Mouse (Mus musculus) forebrain, embryonic 13.5 days (tissue): Measurements from ENCODE around the gene Gchfr. TPM values are rescaled to one million over a fixed set of nuclear protein-coding genes. Genes with fewer than 3 reads are reported as not detected.
A peak's percentile ranks its signal among the peaks of the same experiment; 100 is the strongest.

Source experiments
- ATAC-seq: fragments of 200-750 bp; cut with Nextera tagmentation; 2 replicates; pipeline ENCODE4 v1.8.0; 2017
- H3K27ac ChIP-seq: fragments of 300-500 bp; sonication (generic); 2 replicates; pipeline ENCODE4 v1.5.1; 2015; ENCODE audit warnings: inconsistent platforms, mild to moderate bottlenecking, moderate library complexity
- H3K27me3 ChIP-seq: fragments of 300-500 bp; sonication (generic); 2 replicates; pipeline ENCODE4 v1.6.1; 2015; ENCODE audit warnings: mild to moderate bottlenecking, inconsistent platforms
- H3K36me3 ChIP-seq: fragments of 300-500 bp; sonication (generic); 2 replicates; pipeline ENCODE4 v1.6.1; 2015; ENCODE audit warnings: mild to moderate bottlenecking, inconsistent platforms; ENCODE audit not compliant: poor library complexity, severe bottlenecking
- H3K4me1 ChIP-seq: fragments of 300-500 bp; sonication (generic); 2 replicates; pipeline ENCODE4 v1.6.1; 2015; ENCODE audit warnings: inconsistent platforms
- H3K4me2 ChIP-seq: fragments of 300-500 bp; sonication (generic); 2 replicates; pipeline ENCODE4 v1.6.1; 2015; ENCODE audit warnings: inconsistent platforms, mild to moderate bottlenecking, moderate library complexity
- H3K4me3 ChIP-seq: fragments of 300-500 bp; sonication (generic); 2 replicates; pipeline ENCODE4 v1.5.1; 2015; ENCODE audit warnings: mild to moderate bottlenecking, inconsistent platforms
- H3K9ac ChIP-seq: fragments of 300-500 bp; sonication (generic); 2 replicates; pipeline ENCODE4 v1.6.1; 2015; ENCODE audit warnings: mild to moderate bottlenecking, inconsistent platforms
- H3K9me3 ChIP-seq: fragments of 300-500 bp; sonication (generic); replicated peaks from 2 replicates; pipeline ENCODE4 v1.6.1; 2016; ENCODE audit warnings: inconsistent platforms
- WGBS: fragments of 180-500 bp; shearing (Covaris S2); methylation state at CpG from one replicate; pipeline ENCODE4 v1.1.7; 2015; 5-methylcytosine and 5-hydroxymethylcytosine counted together
- polyA plus RNA-seq: library from polyadenylated mRNA; unstranded; fragments of >200 nt; fragmentation: Nextera tagmentation; extraction: Ambion mirVana; gene quantifications from 2 replicates; pipeline ENCODE4 v1.2.1, GENCODE M21; 2015

Gene Gchfr
- 1.7 and 2.5 TPM in 2 replicates for polyA plus RNA-seq

DNA sequence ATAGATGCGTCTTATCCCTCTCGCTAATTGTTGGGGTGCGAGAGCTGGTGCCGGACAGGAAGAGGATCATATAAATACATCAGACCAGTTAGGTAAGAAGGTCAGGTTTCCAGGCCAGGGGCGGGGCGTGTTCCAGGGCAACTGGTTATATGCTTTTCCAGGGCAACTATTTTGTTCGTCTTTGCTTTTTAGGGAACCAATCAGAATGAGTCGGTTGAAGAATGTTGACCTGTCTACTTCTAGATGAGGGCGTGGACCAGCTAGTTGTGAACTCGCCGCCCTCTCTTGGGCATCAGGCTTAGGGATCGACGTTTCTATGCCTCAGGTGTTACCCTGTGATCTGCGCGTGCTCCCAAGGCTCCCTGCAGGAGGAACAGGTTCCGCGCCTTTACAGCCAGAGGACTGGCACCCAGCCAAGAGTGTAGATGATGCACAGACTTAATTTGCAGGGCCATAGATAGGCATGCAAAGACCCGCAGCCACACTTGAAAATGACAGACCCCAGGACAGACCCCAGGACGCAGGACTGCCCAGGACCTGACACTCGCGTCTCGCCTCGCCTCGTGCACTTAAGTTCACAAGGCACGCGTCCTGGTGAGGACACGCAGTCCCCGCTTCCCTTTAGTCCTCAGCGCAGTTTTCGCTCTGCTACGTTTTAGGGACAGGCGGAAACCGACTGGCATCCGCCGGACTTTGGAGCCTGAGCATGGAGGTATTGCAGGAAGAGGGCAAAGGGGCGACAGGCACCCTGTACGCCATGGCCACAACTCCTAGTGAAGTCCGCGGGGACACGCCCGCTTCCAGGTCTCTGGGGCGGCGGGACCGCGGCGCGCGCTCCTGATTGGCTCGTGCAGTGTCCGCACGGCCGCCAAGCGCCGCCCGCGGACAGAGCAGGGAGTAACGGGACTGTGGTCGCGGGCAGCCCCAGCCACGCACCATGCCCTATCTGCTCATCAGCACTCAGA lies at the start of gene Gchfr:
Gchfr (plus strand) TSS at position 873 of the 965 bp plus-strand sequence.
- Histone ChIP-seq H3K9ac (peak within 1 kb of the TSS; percentile 57), H3K9me3 (no peaks in the 10 kb centered on the region), H3K4me2 (peak within 1 kb of the TSS; percentile 97), H3K36me3 (no peaks in the 10 kb centered on the region; the same call in 1 of the 2 replicates), H3K27me3 (peaks cover 60% of the 10 kb centered on the region), H3K4me3 (peak within 1 kb of the TSS; percentile 50), H3K4me1 (peaks cover 19% of the 10 kb centered on the region), H3K27ac (no peak within 1 kb of the TSS)
- ATAC-seq: peak; percentile 78
- under 1% methylated on average over 60 of the region's 60 CpGs for WGBS

DNA sequence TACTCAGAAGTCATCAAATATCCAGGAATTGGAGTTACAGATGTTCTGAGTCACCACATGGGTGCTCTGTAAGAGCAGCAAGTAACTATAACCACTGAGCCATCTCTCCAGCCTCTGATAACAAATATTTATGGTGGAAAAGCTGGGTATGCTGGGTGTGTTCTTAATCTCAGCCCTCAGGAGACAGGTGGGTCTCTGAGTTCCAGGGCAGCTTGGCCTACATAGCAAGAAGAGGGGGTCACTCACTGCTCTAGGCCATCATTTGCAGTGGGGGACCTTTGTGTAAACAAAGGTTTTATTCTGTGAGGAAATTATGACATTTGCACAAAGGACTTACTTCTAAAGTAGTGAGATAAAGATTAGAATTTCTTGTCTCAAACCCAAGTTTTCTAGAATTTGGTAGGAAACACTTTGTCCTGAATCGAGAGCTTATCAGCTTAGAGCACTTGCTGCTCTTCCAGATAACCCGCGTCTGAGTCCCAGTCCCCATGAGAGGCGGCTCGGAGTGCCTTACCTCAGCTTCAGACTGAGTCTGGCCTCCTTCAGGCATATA lies 31.2 kb upstream of the Gchfr start:
- H3K4me1 ChIP-seq: no peaks in the 10 kb centered on the region
- peaks cover 83% of the 10 kb centered on the region for H3K36me3 ChIP-seq
- H3K4me2 ChIP-seq: no peak overlapping the region
- no peaks in the 10 kb centered on the region for H3K9me3 ChIP-seq
- ATAC-seq: no peak
- WGBS: 90% methylated on average over 5 of the region's 5 CpGs
- H3K4me3 ChIP-seq: no peak overlapping the region
- no peak overlapping the region for H3K9ac ChIP-seq
- no peaks in the 10 kb centered on the region for H3K27me3 ChIP-seq
- no peak overlapping the region for H3K27ac ChIP-seq

DNA sequence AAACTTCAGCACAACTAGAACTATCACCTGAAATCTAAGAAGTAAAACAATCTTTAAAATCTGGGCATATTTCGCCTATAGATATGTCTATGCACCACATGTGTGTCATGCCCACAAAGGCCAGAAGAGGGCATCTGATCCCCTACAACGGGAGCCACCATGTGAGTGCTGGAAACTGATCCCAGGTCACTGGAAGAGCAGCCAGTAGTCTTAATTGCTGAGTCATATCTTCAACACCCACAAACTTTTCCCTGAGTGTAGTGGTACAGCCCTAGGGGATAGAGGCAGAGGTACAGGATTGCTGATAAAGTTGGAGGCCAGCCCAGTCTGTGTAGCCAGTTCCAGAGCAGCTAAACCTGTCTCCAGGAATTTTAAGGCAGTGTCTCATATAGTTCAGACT lies 22.4 kb upstream of the Gchfr start:
- WGBS: 87% methylated on average over 2 of the region's 2 CpGs
- no peak overlapping the region for H3K9ac ChIP-seq
- H3K27me3 ChIP-seq: no peaks in the 10 kb centered on the region
- no peak overlapping the region for H3K4me2 ChIP-seq
- no peak for ATAC-seq
- H3K36me3 ChIP-seq: peaks cover 96% of the 10 kb centered on the region
- no peak overlapping the region for H3K27ac ChIP-seq
- no peaks in the 10 kb centered on the region for H3K4me1 ChIP-seq
- no peak overlapping the region for H3K4me3 ChIP-seq
- H3K9me3 ChIP-seq: peaks cover 4% of the 10 kb centered on the region

DNA sequence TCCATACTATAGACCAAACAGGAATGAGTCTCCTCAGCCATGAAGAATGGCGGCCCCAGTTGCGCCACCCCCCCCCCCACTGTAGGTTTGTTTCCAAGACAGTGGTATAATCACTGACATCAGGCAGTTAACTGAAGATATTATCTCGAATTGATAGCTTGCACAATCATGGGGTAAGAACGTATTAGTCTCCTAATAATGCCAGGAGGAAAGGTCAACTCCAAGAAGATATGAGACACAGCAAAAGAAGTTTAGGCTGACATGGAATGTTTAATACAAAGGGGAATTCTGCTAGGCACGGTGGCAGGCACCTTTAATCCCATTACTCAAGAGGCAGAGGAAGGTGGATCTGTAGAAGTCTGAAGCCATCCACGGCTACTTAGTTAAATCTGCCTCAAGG lies 21.1 kb upstream of the Gchfr start:
- peaks cover 4% of the 10 kb centered on the region for H3K9me3 ChIP-seq
- H3K4me2 ChIP-seq: no peak overlapping the region
- WGBS: 86% methylated on average over 6 of the region's 6 CpGs
- no peak for ATAC-seq
- H3K36me3 ChIP-seq: peaks cover 97% of the 10 kb centered on the region
- no peak overlapping the region for H3K4me3 ChIP-seq
- no peaks in the 10 kb centered on the region for H3K4me1 ChIP-seq
- no peaks in the 10 kb centered on the region for H3K27me3 ChIP-seq
- H3K27ac ChIP-seq: no peak overlapping the region
- H3K9ac ChIP-seq: no peak overlapping the region

DNA sequence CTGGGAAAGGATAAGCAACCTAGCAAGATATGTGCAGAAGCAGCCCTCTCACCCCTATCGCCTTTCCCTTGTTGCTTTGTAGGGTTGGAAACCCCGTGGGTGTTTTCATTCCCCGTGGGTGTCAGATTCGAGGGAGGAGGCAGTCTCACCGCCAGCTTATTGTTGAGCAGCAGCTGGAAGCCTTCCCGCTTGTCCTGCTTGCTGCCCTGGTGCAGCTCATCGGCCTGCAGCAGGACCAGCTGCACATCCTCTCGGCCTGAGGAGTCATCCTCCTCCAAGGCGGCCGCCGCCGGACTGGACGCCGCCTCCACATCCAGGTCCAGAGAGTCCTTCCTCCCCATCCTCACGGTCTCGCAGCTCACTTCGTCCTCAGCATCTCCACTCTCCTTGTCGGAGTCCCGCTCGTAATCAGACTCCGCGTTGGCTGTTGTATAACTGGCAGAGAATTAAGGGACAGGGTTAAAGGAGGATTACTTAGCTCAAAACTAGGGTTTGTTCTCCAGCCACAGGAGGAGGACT lies 20.4 kb upstream of the Gchfr start:
- no peak for ATAC-seq
- Histone ChIP-seq H3K4me3 (no peak overlapping the region), H3K36me3 (peaks cover 97% of the 10 kb centered on the region), H3K27me3 (no peaks in the 10 kb centered on the region), H3K9me3 (peaks cover 4% of the 10 kb centered on the region), H3K9ac (no peak overlapping the region), H3K4me2 (no peak overlapping the region), H3K4me1 (no peaks in the 10 kb centered on the region), H3K27ac (no peak overlapping the region)
- WGBS: 84% methylated on average over 22 of the region's 22 CpGs

DNA sequence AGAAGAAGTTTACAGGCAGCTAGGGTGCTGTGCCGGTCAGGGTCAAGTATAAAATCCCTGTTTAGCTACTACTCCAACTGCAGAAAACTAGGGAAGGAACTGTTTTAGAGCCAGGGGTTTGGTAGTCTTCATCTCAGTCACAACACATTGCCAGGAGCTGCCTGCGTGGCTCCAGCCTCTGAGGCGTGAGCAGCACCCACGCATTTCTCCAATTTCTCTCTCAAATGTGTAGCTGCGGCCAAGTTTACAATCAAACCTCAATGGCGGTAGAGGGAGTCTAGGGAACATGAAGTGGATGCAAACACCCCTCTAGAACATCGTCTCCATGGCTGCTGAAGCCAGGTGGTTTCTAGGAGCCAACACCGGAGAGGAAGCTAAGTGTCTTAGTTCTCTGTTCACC lies 19.8 kb upstream of the Gchfr start:
- Histone ChIP-seq H3K36me3 (peaks cover 97% of the 10 kb centered on the region), H3K27ac (no peak overlapping the region), H3K4me3 (no peak overlapping the region), H3K9ac (no peak overlapping the region), H3K4me1 (no peaks in the 10 kb centered on the region), H3K9me3 (peaks cover 4% of the 10 kb centered on the region), H3K27me3 (no peaks in the 10 kb centered on the region), H3K4me2 (no peak overlapping the region)
- 92% methylated on average over 8 of the region's 8 CpGs for WGBS
- no peak for ATAC-seq

DNA sequence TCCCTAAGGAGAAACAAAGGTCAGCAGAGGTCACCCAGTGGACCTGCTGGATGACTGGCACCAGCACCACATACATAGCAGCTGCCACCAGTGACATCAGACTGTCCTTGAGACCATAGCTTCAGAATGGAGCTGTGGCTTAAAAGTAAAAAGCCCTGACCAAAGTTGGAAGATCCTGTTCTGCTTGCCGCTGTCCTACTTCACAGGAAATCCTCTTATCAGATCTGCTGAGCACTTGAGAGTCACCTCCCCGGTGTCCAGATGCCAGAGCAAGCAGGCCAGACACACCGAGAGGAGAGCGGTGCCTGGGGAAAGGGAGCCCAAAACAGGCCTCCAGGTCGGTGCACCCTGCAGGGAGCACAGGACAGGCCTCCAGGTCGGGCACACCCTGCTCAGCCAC lies 15.3 kb upstream of the Gchfr start:
- Histone ChIP-seq H3K36me3 (peaks cover 69% of the 10 kb centered on the region), H3K9me3 (no peaks in the 10 kb centered on the region), H3K4me3 (no peak overlapping the region), H3K27me3 (no peaks in the 10 kb centered on the region), H3K27ac (no peak overlapping the region), H3K4me1 (peaks cover 17% of the 10 kb centered on the region), H3K4me2 (no peak overlapping the region), H3K9ac (no peak overlapping the region)
- WGBS: 87% methylated on average over 6 of the region's 6 CpGs
- ATAC-seq: no peak

DNA sequence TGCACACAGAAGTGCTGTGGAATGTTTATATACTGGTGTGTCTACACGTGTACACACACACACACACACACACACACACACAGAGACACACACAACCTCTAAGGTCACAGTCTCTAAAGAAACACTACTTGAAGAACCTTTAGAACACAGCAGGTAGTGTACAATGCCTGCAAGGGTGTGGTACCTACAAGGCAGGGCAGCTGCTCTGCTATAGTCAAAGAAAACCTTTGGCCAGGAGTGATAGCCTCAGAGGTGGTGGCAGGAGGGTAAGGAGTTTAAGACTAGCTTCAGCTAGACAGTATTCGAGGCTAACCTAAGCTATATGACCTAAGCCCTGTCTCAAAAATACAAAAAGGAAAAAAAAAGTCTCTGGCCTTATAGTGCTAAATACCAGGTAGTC lies 12.9 kb upstream of the Gchfr start:
- Histone ChIP-seq H3K27me3 (no peaks in the 10 kb centered on the region), H3K4me3 (no peak overlapping the region), H3K27ac (no peak overlapping the region), H3K4me1 (peaks cover 21% of the 10 kb centered on the region), H3K9ac (no peak overlapping the region), H3K4me2 (no peak overlapping the region), H3K36me3 (peaks cover 45% of the 10 kb centered on the region), H3K9me3 (no peaks in the 10 kb centered on the region)
- ATAC-seq: no peak
- 93% methylated on average over 2 of the region's 2 CpGs for WGBS

DNA sequence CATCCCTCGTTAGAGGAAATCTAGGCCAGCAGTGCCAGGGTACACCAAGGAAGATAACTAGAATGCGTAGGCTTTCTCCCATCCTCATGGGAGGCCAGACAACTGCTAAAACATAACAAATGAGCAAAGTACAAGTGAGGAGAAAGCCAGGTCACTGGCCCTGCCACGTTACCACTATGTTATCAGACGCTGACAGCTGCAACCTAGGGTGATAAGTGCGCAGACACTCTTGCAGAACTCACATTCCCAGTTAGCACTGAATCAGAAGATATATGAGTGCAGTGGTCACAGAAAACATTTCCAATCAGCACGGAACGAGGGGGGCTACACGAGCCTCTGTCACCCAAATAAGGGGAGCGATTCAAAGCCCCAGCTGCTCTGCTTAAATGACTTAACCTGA lies 12.2 kb upstream of the Gchfr start:
- no peak for ATAC-seq
- peak overlapping the region; percentile 96 for H3K4me3 ChIP-seq
- no peaks in the 10 kb centered on the region for H3K27me3 ChIP-seq
- no peaks in the 10 kb centered on the region for H3K9me3 ChIP-seq
- H3K4me1 ChIP-seq: peaks cover 21% of the 10 kb centered on the region
- H3K36me3 ChIP-seq: peaks cover 38% of the 10 kb centered on the region
- no peak overlapping the region for H3K27ac ChIP-seq
- no peak overlapping the region for H3K9ac ChIP-seq
- peak overlapping the region; percentile 98 for H3K4me2 ChIP-seq
- 87% methylated on average over 9 of the region's 9 CpGs for WGBS

DNA sequence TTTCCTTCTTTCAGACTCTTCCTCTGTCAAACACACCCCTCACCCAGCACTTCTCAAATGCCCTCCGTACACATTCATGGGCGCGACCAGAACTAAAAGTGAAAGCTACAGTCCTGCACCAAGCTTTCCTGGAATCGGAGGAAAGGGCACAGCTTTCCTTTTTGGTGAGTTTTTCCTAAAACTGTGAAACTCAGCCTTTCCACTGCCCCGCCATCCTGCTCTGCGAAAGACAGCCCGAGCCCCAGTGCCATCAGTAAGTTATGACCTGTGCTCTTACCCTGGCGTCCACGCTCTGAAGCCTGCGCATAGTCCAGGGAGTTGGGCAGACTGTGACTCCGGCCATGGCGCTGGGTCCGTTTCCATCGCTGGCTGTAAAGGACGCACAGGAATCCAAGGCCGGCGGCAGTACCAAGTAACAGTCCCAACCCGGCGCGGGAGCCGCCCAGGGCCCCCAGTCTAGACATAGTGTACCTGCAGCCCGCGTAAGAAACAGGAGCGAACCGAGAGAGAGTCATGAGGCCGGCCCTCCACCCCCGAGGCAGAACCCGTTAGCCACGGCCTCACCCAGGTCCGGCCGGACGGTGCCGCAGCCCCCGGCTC lies 11.4 kb upstream of the Gchfr start:
- WGBS: 7% methylated on average over 34 of the region's 34 CpGs
- Histone ChIP-seq H3K9me3 (no peaks in the 10 kb centered on the region), H3K27me3 (peaks cover under 1% of the 10 kb centered on the region; the same call in 1 of the 2 replicates), H3K4me3 (peak overlapping the region; percentile 96), H3K4me2 (peak overlapping the region; percentile 98), H3K4me1 (peaks cover 21% of the 10 kb centered on the region), H3K36me3 (peaks cover 30% of the 10 kb centered on the region), H3K27ac (peak overlapping the region; percentile 65; the same call in 1 of the 2 replicates), H3K9ac (peak overlapping the region; percentile 94)
- ATAC-seq: no peak; the same call in 1 of the 2 replicates

DNA sequence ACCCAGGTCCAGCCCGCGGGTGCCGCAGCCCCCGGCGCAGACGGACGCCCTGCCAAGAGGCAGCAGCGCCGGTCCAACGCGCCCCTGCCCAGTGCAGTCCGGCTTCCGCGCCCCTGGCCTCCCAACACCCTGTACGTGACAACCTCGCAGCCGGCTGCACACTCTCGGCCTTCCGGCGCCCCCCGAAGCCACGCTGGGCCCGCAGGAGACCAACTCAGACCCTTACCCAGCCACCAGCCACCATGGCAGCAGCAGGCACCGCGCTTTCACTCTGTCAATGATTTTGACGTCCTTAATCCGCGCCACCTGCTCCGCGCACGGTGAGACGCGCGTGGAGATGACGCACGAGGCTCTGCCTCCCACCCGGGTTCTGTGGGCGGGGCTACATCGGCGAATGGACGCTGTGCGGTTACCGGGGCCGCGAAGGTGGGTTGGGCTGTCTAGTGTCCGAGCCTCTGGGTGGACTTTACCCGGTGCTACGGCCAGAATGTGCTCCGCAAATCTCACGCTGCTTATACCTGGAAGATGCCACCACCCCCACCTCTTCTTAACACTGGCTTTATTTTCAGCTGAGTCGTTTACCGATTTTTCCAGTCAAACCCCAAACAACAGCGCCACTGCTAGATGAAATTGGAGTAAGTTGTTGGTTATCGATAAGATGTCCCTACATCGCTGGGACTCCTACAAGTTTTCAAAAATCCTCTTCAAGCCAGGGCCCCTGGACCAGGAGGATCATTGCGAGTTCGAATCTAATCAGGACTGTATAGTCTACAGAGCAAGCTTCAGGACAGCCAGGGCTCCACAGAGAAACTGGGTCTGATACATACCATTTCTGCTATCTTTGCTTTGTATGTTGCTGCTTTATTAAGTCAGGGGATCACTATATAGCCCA lies 10.6 kb upstream of the Gchfr start, which contains the start of gene Rmdn3:
Rmdn3 (minus strand) TSS at position 354 of the 892 bp plus-strand sequence.
- H3K9me3 ChIP-seq: no peaks in the 10 kb centered on the region
- peak within 1 kb of the TSS; percentile 65; the same call in 1 of the 2 replicates for H3K27ac ChIP-seq
- H3K36me3 ChIP-seq: peaks cover 23% of the 10 kb centered on the region
- H3K4me1 ChIP-seq: peaks cover 21% of the 10 kb centered on the region
- peak within 1 kb of the TSS; percentile 94 for H3K9ac ChIP-seq
- peak within 1 kb of the TSS; percentile 96 for H3K4me3 ChIP-seq
- WGBS: under 1% methylated on average over 41 of the region's 57 CpGs
- peak; percentile 93 for ATAC-seq
- H3K27me3 ChIP-seq: peaks cover 3% of the 10 kb centered on the region; the same call in 1 of the 2 replicates
- peak within 1 kb of the TSS; percentile 98 for H3K4me2 ChIP-seq
